Mouse (Mus musculus): Measurements from ENCODE around the gene 1700037C18Rik.
A peak's percentile ranks its signal among the peaks of the same experiment; 100 is the strongest.

The 1700037C18Rik gene

DNA sequence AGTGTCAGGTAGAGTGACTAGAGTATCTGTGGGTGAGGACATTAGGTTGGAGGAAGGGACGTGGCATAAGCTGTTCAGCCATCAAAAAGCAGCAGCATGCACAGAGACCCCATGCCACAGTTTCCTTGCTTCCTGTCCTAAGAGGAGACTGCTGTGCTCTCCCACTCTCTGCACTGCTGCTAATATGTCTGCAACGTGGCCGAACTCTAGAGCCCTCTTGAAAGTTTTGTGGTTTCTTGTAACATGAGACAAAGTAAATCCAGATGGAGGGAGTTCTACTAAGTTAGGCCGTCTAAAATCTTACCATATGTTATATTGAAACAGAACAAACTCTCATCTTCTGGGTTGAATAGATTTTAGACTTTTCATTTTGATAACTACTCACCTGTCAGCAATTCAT lies 15.5 kb upstream of the 1700037C18Rik start:
- H3K9me3 ChIP-seq (ENCODE audit: low read length): no peaks in the 10 kb centered on the region
- H3K4me3 ChIP-seq (replicated peaks; ENCODE audit: low read length): no peak overlapping the region
- TF ChIP-seq NANOG (IDR thresholded peaks at IDR 0.05; ENCODE audit: borderline replicate concordance, low read length) (no peak), CTCF (conservative IDR thresholded peaks at IDR 0.05; ENCODE audit: low read length) (no peak), POU5F1 (IDR thresholded peaks at IDR 0.05; ENCODE audit: borderline replicate concordance, low read length) (no peak)
- H3K4me1 ChIP-seq (replicated peaks; ENCODE audit: low read depth, low read length): peaks cover 6% of the 10 kb centered on the region
- H3K27me3 ChIP-seq (ENCODE audit: insufficient read depth, low read length): no peaks in the 10 kb centered on the region
- H3K36me3 ChIP-seq (ENCODE audit: insufficient read depth, low read length): peaks cover 61% of the 10 kb centered on the region

DNA sequence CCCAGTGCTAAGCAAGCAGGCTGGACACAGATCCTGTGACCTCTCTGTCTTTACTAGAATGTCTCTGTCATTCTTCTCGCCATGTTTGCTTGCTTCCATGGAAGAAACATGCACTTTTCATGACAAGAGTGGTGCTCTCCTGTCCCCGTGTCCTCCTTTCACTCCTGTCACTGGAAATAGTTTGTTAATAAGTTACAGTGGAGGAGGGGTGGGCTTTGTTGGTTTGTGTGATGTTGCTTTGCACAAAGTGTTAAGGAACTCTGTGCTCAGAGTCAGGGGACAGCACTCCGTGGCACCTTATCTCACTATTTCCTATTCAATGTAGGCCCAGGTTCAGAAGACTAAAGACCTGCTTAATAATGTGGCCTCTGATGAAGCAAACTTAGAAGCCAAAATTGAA lies 15.0 kb upstream of the 1700037C18Rik start:
- Histone ChIP-seq H3K4me3 (replicated peaks; ENCODE audit: low read length) (no peak overlapping the region), H3K9me3 (ENCODE audit: low read length) (no peaks in the 10 kb centered on the region), H3K4me1 (replicated peaks; ENCODE audit: low read depth, low read length) (peaks cover 3% of the 10 kb centered on the region), H3K27me3 (ENCODE audit: insufficient read depth, low read length) (no peaks in the 10 kb centered on the region), H3K36me3 (ENCODE audit: insufficient read depth, low read length) (peaks cover 63% of the 10 kb centered on the region)
- TF ChIP-seq POU5F1 (IDR thresholded peaks at IDR 0.05; ENCODE audit: borderline replicate concordance, low read length) (no peak), NANOG (IDR thresholded peaks at IDR 0.05; ENCODE audit: borderline replicate concordance, low read length) (no peak), CTCF (conservative IDR thresholded peaks at IDR 0.05; ENCODE audit: low read length) (no peak)

DNA sequence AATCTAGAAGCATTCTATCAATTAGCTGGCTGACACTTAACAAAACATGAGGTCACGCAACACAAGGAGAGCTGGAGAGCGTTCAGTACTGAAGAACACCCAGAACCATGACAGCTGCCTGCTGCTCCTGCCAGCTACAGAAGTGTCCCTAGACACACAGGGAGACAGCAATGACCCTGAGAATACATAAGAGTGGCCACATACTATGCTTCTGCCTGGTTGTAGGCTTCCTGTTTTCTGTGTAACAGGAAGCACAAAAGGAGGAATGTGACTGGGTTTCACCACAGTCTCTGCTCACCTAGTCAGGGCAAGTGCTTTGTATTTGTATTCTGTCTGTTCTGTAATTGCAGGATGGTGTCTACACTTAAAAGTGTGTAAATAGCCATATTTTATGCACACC lies 12.3 kb upstream of the 1700037C18Rik start:
- peaks cover 75% of the 10 kb centered on the region for H3K36me3 ChIP-seq (ENCODE audit: insufficient read depth, low read length)
- H3K4me1 ChIP-seq (replicated peaks; ENCODE audit: low read depth, low read length): no peaks in the 10 kb centered on the region
- no peaks in the 10 kb centered on the region for H3K27me3 ChIP-seq (ENCODE audit: insufficient read depth, low read length)
- H3K4me3 ChIP-seq (replicated peaks; ENCODE audit: low read length): no peak overlapping the region
- H3K9me3 ChIP-seq (ENCODE audit: low read length): no peaks in the 10 kb centered on the region
- no peak for TF ChIP-seq NANOG (IDR thresholded peaks at IDR 0.05; ENCODE audit: borderline replicate concordance, low read length)
- TF ChIP-seq CTCF (conservative IDR thresholded peaks at IDR 0.05; ENCODE audit: low read length): no peak
- TF ChIP-seq POU5F1 (IDR thresholded peaks at IDR 0.05; ENCODE audit: borderline replicate concordance, low read length): no peak

DNA sequence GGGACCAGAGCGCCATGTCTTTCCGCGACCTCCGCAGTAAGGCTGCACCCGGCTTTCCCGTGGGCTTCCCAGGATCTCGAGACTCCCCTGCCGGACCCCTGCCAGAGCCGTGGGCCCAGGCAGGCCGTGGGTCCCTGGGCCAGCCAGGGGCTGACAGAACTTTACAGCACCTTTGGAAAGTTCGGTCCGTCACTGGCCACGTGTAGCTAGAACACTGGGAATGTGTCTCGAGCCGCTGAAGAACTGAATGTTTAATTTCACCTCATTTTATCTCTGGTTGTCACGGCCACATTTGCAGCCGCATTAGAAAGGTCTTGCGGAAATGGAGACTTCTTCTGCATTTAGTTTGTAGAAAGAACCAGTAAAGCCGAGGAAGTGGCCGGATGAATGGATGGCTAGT lies 629 bp upstream of the 1700037C18Rik start:
- Histone ChIP-seq H3K4me1 (replicated peaks; ENCODE audit: low read depth, low read length) (peaks cover 23% of the 10 kb centered on the region), H3K4me3 (replicated peaks; ENCODE audit: low read length) (peak overlapping the region; percentile 90), H3K9me3 (ENCODE audit: low read length) (no peaks in the 10 kb centered on the region), H3K27me3 (ENCODE audit: insufficient read depth, low read length) (no peaks in the 10 kb centered on the region), H3K36me3 (ENCODE audit: insufficient read depth, low read length) (peaks cover 51% of the 10 kb centered on the region)
- no peak for TF ChIP-seq NANOG (IDR thresholded peaks at IDR 0.05; ENCODE audit: borderline replicate concordance, low read length)
- TF ChIP-seq CTCF (conservative IDR thresholded peaks at IDR 0.05; ENCODE audit: low read length): no peak
- TF ChIP-seq POU5F1 (IDR thresholded peaks at IDR 0.05; ENCODE audit: borderline replicate concordance, low read length): no peak

DNA sequence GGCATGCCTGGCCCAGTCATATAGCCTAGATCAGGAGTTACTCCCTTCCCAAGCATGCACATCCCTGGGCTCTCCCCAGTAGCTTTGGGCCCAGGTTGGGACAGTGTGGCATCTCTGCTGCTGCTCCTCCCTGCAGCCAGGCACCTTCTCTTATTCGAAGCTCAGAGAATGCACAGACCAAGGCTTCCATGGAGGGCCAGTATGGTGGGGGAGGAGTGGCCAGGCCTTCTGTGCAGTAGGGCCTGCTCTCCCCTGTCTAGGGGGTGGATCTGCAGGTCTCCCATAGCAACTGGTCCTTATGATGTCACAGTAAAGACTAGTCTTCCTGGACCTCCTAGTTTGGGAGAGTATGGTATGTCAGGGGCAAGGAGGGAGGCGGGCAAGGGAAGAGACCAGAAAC lies 1.0 kb downstream of the 1700037C18Rik start:
- Histone ChIP-seq H3K36me3 (ENCODE audit: insufficient read depth, low read length) (peaks cover 51% of the 10 kb centered on the region), H3K4me1 (replicated peaks; ENCODE audit: low read depth, low read length) (peaks cover 23% of the 10 kb centered on the region), H3K27me3 (ENCODE audit: insufficient read depth, low read length) (no peaks in the 10 kb centered on the region), H3K9me3 (ENCODE audit: low read length) (no peaks in the 10 kb centered on the region), H3K4me3 (replicated peaks; ENCODE audit: low read length) (no peak overlapping the region)
- TF ChIP-seq CTCF (conservative IDR thresholded peaks at IDR 0.05; ENCODE audit: low read length): no peak
- TF ChIP-seq NANOG (IDR thresholded peaks at IDR 0.05; ENCODE audit: borderline replicate concordance, low read length): no peak
- no peak for TF ChIP-seq POU5F1 (IDR thresholded peaks at IDR 0.05; ENCODE audit: borderline replicate concordance, low read length)

DNA sequence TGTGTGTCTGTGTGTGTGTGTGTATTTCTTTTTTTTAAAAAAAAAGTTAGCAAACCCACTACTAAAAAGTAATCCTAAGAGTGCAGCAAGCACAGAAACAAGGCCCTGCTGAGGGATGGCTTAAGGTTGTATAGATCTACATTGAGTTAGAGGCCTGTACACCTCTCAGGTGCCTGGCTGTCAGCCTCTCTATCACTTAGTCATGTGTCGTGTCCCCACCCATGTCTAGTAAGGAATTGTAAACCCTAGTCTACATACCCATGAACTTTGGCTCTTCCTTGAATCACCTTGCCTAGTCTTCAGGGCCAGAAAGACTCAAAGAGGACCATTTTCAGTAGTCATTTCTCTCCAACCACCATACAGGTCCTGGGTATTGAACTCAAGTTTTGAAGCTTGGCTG lies 11.9 kb downstream of the 1700037C18Rik start:
- Histone ChIP-seq H3K4me3 (replicated peaks; ENCODE audit: low read length) (no peak overlapping the region), H3K27me3 (ENCODE audit: insufficient read depth, low read length) (no peaks in the 10 kb centered on the region), H3K4me1 (replicated peaks; ENCODE audit: low read depth, low read length) (peaks cover 45% of the 10 kb centered on the region), H3K36me3 (ENCODE audit: insufficient read depth, low read length) (peaks cover 66% of the 10 kb centered on the region), H3K9me3 (ENCODE audit: low read length) (no peaks in the 10 kb centered on the region)
- TF ChIP-seq CTCF (conservative IDR thresholded peaks at IDR 0.05; ENCODE audit: low read length) (no peak), POU5F1 (IDR thresholded peaks at IDR 0.05; ENCODE audit: borderline replicate concordance, low read length) (no peak), NANOG (IDR thresholded peaks at IDR 0.05; ENCODE audit: borderline replicate concordance, low read length) (no peak)

DNA sequence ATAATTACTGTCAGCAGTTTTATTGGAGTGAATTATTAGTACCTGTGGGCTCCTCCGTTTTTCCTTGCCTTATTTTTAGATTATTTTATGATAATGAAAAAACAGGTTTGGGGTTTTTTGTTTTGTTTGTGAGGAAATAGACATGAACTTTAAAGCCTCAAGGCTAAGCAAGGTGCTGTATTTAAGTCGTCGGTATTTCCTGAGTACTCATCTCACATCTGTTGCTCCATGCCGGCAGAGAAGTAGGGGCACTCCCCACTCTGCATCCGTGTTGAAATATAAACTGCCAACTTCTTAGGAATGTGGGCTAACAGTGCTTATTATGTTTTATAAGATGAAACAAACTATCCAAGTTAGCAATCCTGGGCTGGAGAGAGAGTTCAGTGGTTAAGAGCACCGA lies 12.4 kb downstream of the 1700037C18Rik start:
- TF ChIP-seq POU5F1 (IDR thresholded peaks at IDR 0.05; ENCODE audit: borderline replicate concordance, low read length) (no peak), CTCF (conservative IDR thresholded peaks at IDR 0.05; ENCODE audit: low read length) (no peak), NANOG (IDR thresholded peaks at IDR 0.05; ENCODE audit: borderline replicate concordance, low read length) (no peak)
- peaks cover 61% of the 10 kb centered on the region for H3K36me3 ChIP-seq (ENCODE audit: insufficient read depth, low read length)
- H3K27me3 ChIP-seq (ENCODE audit: insufficient read depth, low read length): no peaks in the 10 kb centered on the region
- H3K4me3 ChIP-seq (replicated peaks; ENCODE audit: low read length): no peak overlapping the region
- H3K4me1 ChIP-seq (replicated peaks; ENCODE audit: low read depth, low read length): peaks cover 45% of the 10 kb centered on the region
- no peaks in the 10 kb centered on the region for H3K9me3 ChIP-seq (ENCODE audit: low read length)

DNA sequence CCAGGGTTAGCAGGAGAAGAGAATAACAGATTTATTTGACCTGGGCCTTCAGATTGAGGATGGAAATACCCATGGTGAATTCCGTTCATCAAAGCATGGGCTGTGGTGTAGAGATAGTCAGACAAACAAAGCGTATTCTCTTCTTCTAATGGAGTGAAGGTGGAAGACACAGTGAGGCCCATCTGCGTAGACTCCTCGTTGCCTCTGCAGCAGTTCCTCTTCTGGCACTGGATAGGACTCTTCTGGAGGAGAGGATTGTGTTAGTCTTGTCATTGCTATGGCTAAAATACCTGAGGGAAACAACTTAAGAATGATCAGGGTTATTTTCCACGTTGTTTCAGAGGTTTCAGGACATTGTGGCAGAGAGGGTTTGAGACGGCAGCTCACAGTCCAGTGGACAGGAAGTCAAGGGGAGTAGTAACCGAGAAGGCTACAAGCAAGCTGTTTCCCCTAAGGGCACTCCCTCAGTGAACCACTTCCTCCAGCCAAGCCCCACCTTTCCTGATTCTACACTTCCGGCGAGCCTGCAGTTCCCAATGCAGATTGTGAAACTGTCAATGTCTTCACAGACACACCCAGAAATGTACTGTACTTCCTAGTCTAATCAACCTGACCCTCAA lies 13.2 kb downstream of the 1700037C18Rik start:
- Histone ChIP-seq H3K9me3 (ENCODE audit: low read length) (no peaks in the 10 kb centered on the region), H3K4me3 (replicated peaks; ENCODE audit: low read length) (peak overlapping the region; percentile 21), H3K27me3 (ENCODE audit: insufficient read depth, low read length) (no peaks in the 10 kb centered on the region), H3K36me3 (ENCODE audit: insufficient read depth, low read length) (peaks cover 53% of the 10 kb centered on the region), H3K4me1 (replicated peaks; ENCODE audit: low read depth, low read length) (peaks cover 50% of the 10 kb centered on the region)
- TF ChIP-seq NANOG (IDR thresholded peaks at IDR 0.05; ENCODE audit: borderline replicate concordance, low read length) (0 out of 2 replicates have a peak, but pooled peaks have one; percentile 28), CTCF (conservative IDR thresholded peaks at IDR 0.05; ENCODE audit: low read length) (no peak)

DNA sequence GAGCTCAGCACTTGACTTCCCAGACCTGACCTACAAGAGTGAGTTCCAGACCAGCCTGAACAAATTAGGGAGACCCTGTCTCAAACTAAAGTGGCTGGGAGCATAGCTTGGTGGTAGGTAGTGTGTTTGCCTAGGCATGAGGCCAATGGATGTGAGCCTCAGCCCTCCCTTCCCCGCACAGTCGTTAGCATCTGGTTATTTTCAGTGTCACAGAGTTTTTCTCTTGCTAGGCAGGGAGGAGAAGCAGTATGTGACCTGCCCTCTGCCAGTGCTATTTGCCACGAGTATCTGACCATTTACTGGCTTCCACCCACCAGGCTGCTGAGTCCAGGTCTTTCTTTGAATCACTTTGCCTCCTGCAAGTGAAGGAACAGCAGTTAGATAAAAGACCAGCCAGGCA lies 14.8 kb downstream of the 1700037C18Rik start:
- Histone ChIP-seq H3K36me3 (ENCODE audit: insufficient read depth, low read length) (peaks cover 38% of the 10 kb centered on the region), H3K4me3 (replicated peaks; ENCODE audit: low read length) (no peak overlapping the region), H3K4me1 (replicated peaks; ENCODE audit: low read depth, low read length) (peaks cover 46% of the 10 kb centered on the region), H3K27me3 (ENCODE audit: insufficient read depth, low read length) (no peaks in the 10 kb centered on the region), H3K9me3 (ENCODE audit: low read length) (no peaks in the 10 kb centered on the region)
- TF ChIP-seq CTCF (conservative IDR thresholded peaks at IDR 0.05; ENCODE audit: low read length) (no peak), POU5F1 (IDR thresholded peaks at IDR 0.05; ENCODE audit: borderline replicate concordance, low read length) (no peak), NANOG (IDR thresholded peaks at IDR 0.05; ENCODE audit: borderline replicate concordance, low read length) (no peak)
